Comparison of ENCODE assay signal across 8 mouse cellular contexts in the genomic region with DNA sequence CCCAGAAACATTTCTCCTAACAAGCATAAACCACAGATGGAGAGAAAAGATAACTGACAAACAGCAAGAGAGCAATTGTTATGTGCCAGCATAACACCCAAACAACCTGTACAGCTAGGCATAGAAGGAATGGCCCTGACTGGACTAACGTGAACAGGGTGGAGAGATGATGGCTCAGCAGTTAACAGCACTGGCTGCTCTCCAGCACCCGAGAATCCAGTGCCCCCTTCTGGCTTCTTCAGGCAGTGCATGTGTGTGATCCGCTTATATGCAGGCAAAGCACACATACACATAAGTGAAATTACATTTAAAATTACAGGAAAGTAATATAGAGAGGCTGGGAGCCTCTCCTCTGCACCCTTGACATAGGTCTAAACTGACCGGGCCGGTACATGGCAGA. TPM values are rescaled to one million over a fixed set of nuclear protein-coding genes. Genes with fewer than 3 reads are reported as not detected.
DNase-seq lines count a peak whose midpoint lies in the region.

No protein-coding gene starts in this region.

- DNase-seq in heart, postnatal 10 days, result peak; percentile 23 to 58
- no peak for DNase-seq in heart, adult 8-10 months (ENCODE audit: low spot score)
- DNase-seq in 416B (ENCODE audit: low read depth), result peak; percentile 63
- peak; percentile 42 for DNase-seq in MN1 (ENCODE audit: low spot score)
- peak; percentile 61 for DNase-seq in embryo, embryonic 11 days
- peak; percentile 41 to 50 for DNase-seq in layer of hippocampus, postnatal 14 days (ENCODE audit: low spot score in 2 of 2)
- DNase-seq in natural killer cell, adult 2 months (ENCODE audit: low spot score in 2 of 2), result peak; percentile 14 to 48
- no peak for DNase-seq in testis, postnatal 14 days (ENCODE audit: low spot score)

- intact Hi-C loops in heart, postnatal 10 days (cut with DNase I), result loop anchor here (5.0 kb wide), 2 partner anchors 83 to 228 kb away; no protein-coding TSS in a partner anchor

RNA-seq across cellular contexts. Expression of a gene that starts 16.2 kb away (rescaled TPM):
- 10 to 100 TPM; 37.9 to 38.1 TPM for total RNA-seq in heart, postnatal 10 days (2021)
- total RNA-seq in heart, adult 8-10 months (2022), result 100 to 1,000 TPM; 114 to 136 (median 130) TPM
- total RNA-seq in layer of hippocampus, postnatal 14 days (2021), result 10 to 100 TPM; 24.0 to 25.5 TPM

RNA-seq across cellular contexts. Expression of a gene that starts 16.4 kb away (rescaled TPM):
- 10 to 100 TPM; 22.7 to 25.3 TPM for total RNA-seq in heart, postnatal 10 days (2021)
- 10 to 100 TPM; 12.7 to 16.2 (median 14.0) TPM for total RNA-seq in heart, adult 8-10 months (2022)
- total RNA-seq in layer of hippocampus, postnatal 14 days (2021), result 10 to 100 TPM; 39.3 to 42.4 TPM

RNA-seq across cellular contexts. Expression of a gene that starts 38.9 kb away (rescaled TPM):
- total RNA-seq in heart, postnatal 10 days (2021), result not detected
- total RNA-seq in heart, adult 8-10 months (2022), result 1 to 10 TPM in 1 of 4 experiments, not detected in 3; 2.0 TPM
- not detected for total RNA-seq in layer of hippocampus, postnatal 14 days (2021)

RNA-seq across cellular contexts. Expression of a gene that starts 47.4 kb away (rescaled TPM):
- 1 to 10 TPM; 4.8 to 8.8 TPM for total RNA-seq in heart, postnatal 10 days (2021)
- total RNA-seq in heart, adult 8-10 months (2022), result 1 to 10 TPM; 1.6 to 3.1 (median 1.8) TPM
- under 1 TPM; 0.29 to 0.46 TPM for total RNA-seq in layer of hippocampus, postnatal 14 days (2021)

Comparison
In these comparisons a context has a peak if more than half of its experiments do, and no peak if none do; other contexts are left out.
1. DNase-seq: peak in heart, postnatal 10 days (2 of 2), 416B (single experiment), MN1 (single experiment), embryo, embryonic 11 days (single experiment), layer of hippocampus, postnatal 14 days (2 of 2) and natural killer cell, adult 2 months (2 of 2); none in heart, adult 8-10 months (single experiment) and testis, postnatal 14 days (single experiment).